Mouse (Mus musculus): ENCODE data around the gene Cmtm8.
A peak's percentile ranks its signal among the peaks of the same experiment; 100 is the strongest.

Cmtm8 gene

GRCm38 (mm10) chr9:114758272-114758671 lies 85.7 kb downstream of the Cmtm8 start:
- DNase-seq (ENCODE audit: low read depth, low spot score): no peak

- peak; percentile 76 for DNase-seq (ENCODE audit: low read depth, low spot score)
Measured at GRCm38 (mm10) chr9:114752863-114753484, 91.0 kb downstream of the Cmtm8 start.

GRCm38 (mm10) chr9:114752311-114752710 lies 91.6 kb downstream of the Cmtm8 start:
- DNase-seq (ENCODE audit: low read depth, low spot score): no peak

DNA sequence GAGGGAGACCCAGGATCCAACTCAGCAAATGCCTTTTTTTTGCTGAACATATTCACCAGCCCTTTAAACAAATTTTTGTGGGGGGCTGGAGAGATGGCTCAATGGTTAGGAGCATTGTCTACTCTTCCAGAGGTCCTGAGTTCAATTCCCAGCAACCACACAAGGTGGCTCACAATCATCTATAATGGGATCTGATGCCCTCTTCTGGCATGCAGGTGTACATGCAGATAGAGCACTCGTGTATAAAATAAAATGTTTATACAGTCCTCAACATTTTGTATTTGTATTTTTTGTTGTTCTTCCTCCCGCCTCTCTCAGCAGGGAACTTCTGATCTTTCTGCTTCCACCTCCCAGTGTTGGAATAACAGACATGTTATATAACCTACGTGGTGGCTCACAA lies 92.4 kb downstream of the Cmtm8 start:
- DNase-seq (ENCODE audit: low read depth, low spot score): no peak

GRCm38 (mm10) chr9:114747466-114747865 lies 96.5 kb downstream of the Cmtm8 start:
- DNase-seq (ENCODE audit: low read depth, low spot score): no peak

- DNase-seq (ENCODE audit: low read depth, low spot score): peak; percentile 80
Measured at GRCm38 (mm10) chr9:114747012-114747411, 96.9 kb downstream of the Cmtm8 start.

- no peak for DNase-seq (ENCODE audit: low read depth, low spot score)
Measured at GRCm38 (mm10) chr9:114745654-114746053, 98.3 kb downstream of the Cmtm8 start.

GRCm38 (mm10) chr9:114745163-114745562 lies 98.8 kb downstream of the Cmtm8 start:
- no peak for DNase-seq (ENCODE audit: low read depth, low spot score)

DNA sequence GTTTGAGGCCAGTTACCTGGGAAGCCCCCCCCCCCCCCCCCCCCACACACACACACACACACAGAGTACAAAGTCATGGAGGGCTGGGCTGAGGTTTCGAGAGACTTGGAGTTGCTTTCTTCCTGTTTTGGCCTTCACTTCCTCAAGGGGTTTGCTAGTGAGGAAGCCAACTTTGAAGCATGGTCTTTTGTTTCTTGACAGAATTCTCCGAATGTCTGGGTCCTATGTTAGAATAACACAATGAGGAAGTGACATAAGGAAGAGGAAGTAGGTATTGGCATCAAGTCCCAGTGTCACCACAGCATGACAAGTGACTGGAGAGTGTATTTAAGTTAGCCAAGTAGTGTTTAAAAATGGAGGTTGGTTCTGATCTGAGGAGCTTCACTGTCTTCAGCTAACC lies 101.2 kb downstream of the Cmtm8 start:
- no peak for DNase-seq (ENCODE audit: low read depth, low spot score)

GRCm38 (mm10) chr9:114740336-114740735 lies 103.6 kb downstream of the Cmtm8 start:
- no peak for DNase-seq (ENCODE audit: low read depth, low spot score)

Measured in telencephalon, adult 2 months (tissue).